Mouse (Mus musculus) Muller cell, postnatal 12 days (primary cell): ENCODE data around the gene Magea2.
"Not testable (repeated sequence)": the region's sequence is repeated elsewhere in the genome, so short reads cannot be mapped to it uniquely, and the experiment has no call there.

Experiments
- DNase-seq: peaks from one replicate; pipeline ENCODE4 v3.0.0-alpha.2; 2015; ENCODE audit errors: inconsistent ontology term

Magea2 gene

GRCm38 (mm10) chrX:155093566-155093965, at the start of gene Magea2:
TSS of gene Magea2 (minus strand) at chrX:155093666.
- not testable (repeated sequence) for DNase-seq

- DNase-seq = not testable (repeated sequence)
Measured at GRCm38 (mm10) chrX:155128312-155128711, 34.8 kb upstream of the Magea2 start, which contains the start of gene Cldn34b2. TSS of gene Cldn34b2 (minus strand) at chrX:155128412.

GRCm38 (mm10) chrX:155098024-155098423, 4.6 kb upstream of the Magea2 start:
- DNase-seq = peak; percentile 5

- DNase-seq = not testable (repeated sequence)
Measured at GRCm38 (mm10) chrX:155089693-155090092, 3.8 kb downstream of the Magea2 start, which contains the start of gene Magea1. TSS of gene Magea1 (minus strand) at chrX:155089793.

- not testable (repeated sequence) for DNase-seq
Measured at GRCm38 (mm10) chrX:155063045-155063444, 30.4 kb downstream of the Magea2 start, which contains the start of gene Magea5. TSS of gene Magea5 (minus strand) at chrX:155063145.

GRCm38 (mm10) chrX:154995750-154996149, 97.7 kb downstream of the Magea2 start, which contains the start of gene Magea8:
TSS of gene Magea8 (minus strand) at chrX:154995850.
- not testable (repeated sequence) for DNase-seq
